Mouse (Mus musculus) heart, embryonic 10.5 days (tissue): ENCODE measurements around the gene Ano9. TPM values are rescaled to one million over a fixed set of nuclear protein-coding genes. Genes with fewer than 3 reads are reported as not detected.

Source experiments
- DNase-seq: peaks from one replicate; pipeline ENCODE4 v3.0.0-alpha.2; 2017; ENCODE audit warnings: low spot score
- H3K27ac ChIP-seq: fragments of 300-500 bp; sonication (generic); 2 replicates; pipeline ENCODE4 v1.5.1; 2016; ENCODE audit warnings: mild to moderate bottlenecking
- H3K27me3 ChIP-seq: fragments of 300-500 bp; sonication (generic); 2 replicates; pipeline ENCODE4 v1.6.1; 2016; ENCODE audit warnings: mild to moderate bottlenecking; ENCODE audit not compliant: poor library complexity, insufficient read depth, severe bottlenecking
- H3K36me3 ChIP-seq: fragments of 300-500 bp; sonication (generic); 2 replicates; pipeline ENCODE4 v1.6.1; 2016; ENCODE audit warnings: mild to moderate bottlenecking, moderate library complexity
- H3K4me1 ChIP-seq: fragments of 300-500 bp; sonication (generic); 2 replicates; pipeline ENCODE4 v1.6.1; 2016; ENCODE audit warnings: mild to moderate bottlenecking
- H3K4me3 ChIP-seq: fragments of 300-500 bp; sonication (generic); 2 replicates; pipeline ENCODE4 v1.5.1; 2016; ENCODE audit warnings: mild to moderate bottlenecking, moderate library complexity
- H3K9me3 ChIP-seq: fragments of 300-500 bp; sonication (generic); 2 replicates; pipeline ENCODE4 v1.6.1; 2016; ENCODE audit warnings: mild to moderate bottlenecking, moderate library complexity
- WGBS: fragments of 180-500 bp; shearing (Covaris S2); methylation state at CpG from one replicate; pipeline ENCODE4 v1.1.7; 2016; 5-methylcytosine and 5-hydroxymethylcytosine counted together
- polyA plus RNA-seq: library from polyadenylated mRNA; unstranded; fragments of >200 nt; fragmentation: Nextera tagmentation; extraction: Ambion mirVana; gene quantifications from 2 replicates; pipeline ENCODE4 v1.2.1, GENCODE M21; 2016

Gene Ano9
- polyA plus RNA-seq, 1 experiment from 2014 or later: 0.97 TPM

GRCm38 (mm10) chr7:141096021-141096420 lies 21.6 kb downstream of the Ano9 start:
- Histone ChIP-seq H3K27ac (peak overlapping the region; percentile 32; the same call in 1 of the 2 replicates), H3K36me3 (no peaks in the 10 kb centered on the region), H3K4me3 (peak overlapping the region; percentile 3), H3K4me1 (peaks cover 41% of the 10 kb centered on the region), H3K27me3 (peaks cover 93% of the 10 kb centered on the region), H3K9me3 (no peaks in the 10 kb centered on the region)
- no peak for DNase-seq
- WGBS: 77% methylated on average over 6 of the region's 6 CpGs

GRCm38 (mm10) chr7:141094487-141095205 lies 23.0 kb downstream of the Ano9 start:
- no peak for DNase-seq
- H3K4me3 ChIP-seq: no peak overlapping the region
- H3K27me3 ChIP-seq: peaks cover 93% of the 10 kb centered on the region
- no peaks in the 10 kb centered on the region for H3K36me3 ChIP-seq
- H3K4me1 ChIP-seq: peaks cover 32% of the 10 kb centered on the region
- H3K9me3 ChIP-seq: no peaks in the 10 kb centered on the region
- 66% methylated on average over 15 of the region's 15 CpGs for WGBS
- H3K27ac ChIP-seq: no peak overlapping the region

- WGBS: 86% methylated on average over 6 of the region's 6 CpGs
- Histone ChIP-seq H3K4me3 (no peak overlapping the region), H3K27ac (no peak overlapping the region), H3K27me3 (peaks cover 93% of the 10 kb centered on the region), H3K4me1 (peaks cover 31% of the 10 kb centered on the region), H3K9me3 (no peaks in the 10 kb centered on the region), H3K36me3 (no peaks in the 10 kb centered on the region)
- DNase-seq: no peak
These were observed 23.7 kb downstream of the Ano9 start for GRCm38 (mm10) chr7:141093950-141094349.

GRCm38 (mm10) chr7:141092051-141092735 lies 25.4 kb downstream of the Ano9 start:
- DNase-seq: peak; percentile 96
- WGBS: 7% methylated on average over 37 of the region's 37 CpGs
- H3K4me3 ChIP-seq: peak overlapping the region; percentile 43
- peaks cover 46% of the 10 kb centered on the region for H3K4me1 ChIP-seq
- H3K27ac ChIP-seq: 0 out of 2 replicates have a peak overlapping the region, but pooled peaks have one; percentile 3
- no peaks in the 10 kb centered on the region for H3K36me3 ChIP-seq
- H3K27me3 ChIP-seq: peaks cover 93% of the 10 kb centered on the region
- H3K9me3 ChIP-seq: no peaks in the 10 kb centered on the region

GRCm38 (mm10) chr7:141090228-141090627 lies 27.4 kb downstream of the Ano9 start:
- 64% methylated on average over 8 of the region's 8 CpGs for WGBS
- Histone ChIP-seq H3K36me3 (no peaks in the 10 kb centered on the region), H3K9me3 (no peaks in the 10 kb centered on the region), H3K27me3 (peaks cover 84% of the 10 kb centered on the region), H3K4me3 (no peak overlapping the region), H3K27ac (no peak overlapping the region), H3K4me1 (peaks cover 33% of the 10 kb centered on the region)
- no peak for DNase-seq

- no peaks in the 10 kb centered on the region for H3K9me3 ChIP-seq
- peaks cover 72% of the 10 kb centered on the region for H3K27me3 ChIP-seq
- peaks cover 26% of the 10 kb centered on the region for H3K4me1 ChIP-seq
- H3K36me3 ChIP-seq: no peaks in the 10 kb centered on the region
- 10% methylated on average over 18 of the region's 18 CpGs for WGBS
- H3K4me3 ChIP-seq: peak overlapping the region; percentile 44
- no peak overlapping the region for H3K27ac ChIP-seq
- DNase-seq: no peak
These were observed 29.1 kb downstream of the Ano9 start for GRCm38 (mm10) chr7:141088473-141088872.

GRCm38 (mm10) chr7:141087894-141088293 lies 29.7 kb downstream of the Ano9 start:
- H3K27ac ChIP-seq: no peak overlapping the region
- peaks cover 26% of the 10 kb centered on the region for H3K4me1 ChIP-seq
- 0 out of 2 replicates have a peak overlapping the region, but pooled peaks have one; percentile 44 for H3K4me3 ChIP-seq
- H3K27me3 ChIP-seq: peaks cover 70% of the 10 kb centered on the region
- 25% methylated on average over 8 of the region's 8 CpGs for WGBS
- no peaks in the 10 kb centered on the region for H3K36me3 ChIP-seq
- H3K9me3 ChIP-seq: no peaks in the 10 kb centered on the region
- no peak for DNase-seq

- H3K9me3 ChIP-seq: no peaks in the 10 kb centered on the region
- peak overlapping the region; percentile 57; the same call in 1 of the 2 replicates for H3K27ac ChIP-seq
- no peaks in the 10 kb centered on the region for H3K36me3 ChIP-seq
- peaks cover 87% of the 10 kb centered on the region for H3K27me3 ChIP-seq
- peaks cover 5% of the 10 kb centered on the region; the same call in 1 of the 2 replicates for H3K4me1 ChIP-seq
- no peak for DNase-seq
- H3K4me3 ChIP-seq: peak overlapping the region; percentile 36
- 22% methylated on average over 34 of the region's 34 CpGs for WGBS
These were observed 37.8 kb downstream of the Ano9 start for GRCm38 (mm10) chr7:141079481-141080449.

- WGBS: 73% methylated on average over 4 of the region's 4 CpGs
- Histone ChIP-seq H3K27me3 (peaks cover 89% of the 10 kb centered on the region), H3K9me3 (no peaks in the 10 kb centered on the region), H3K27ac (0 out of 2 replicates have a peak overlapping the region, but pooled peaks have one; percentile 11), H3K4me3 (no peak overlapping the region), H3K4me1 (peaks cover 5% of the 10 kb centered on the region; the same call in 1 of the 2 replicates), H3K36me3 (no peaks in the 10 kb centered on the region)
- no peak for DNase-seq
These were observed 38.7 kb downstream of the Ano9 start for GRCm38 (mm10) chr7:141078876-141079275.

- Histone ChIP-seq H3K4me1 (peaks cover 4% of the 10 kb centered on the region; the same call in 1 of the 2 replicates), H3K27ac (0 out of 2 replicates have a peak within 1 kb of the TSS, but pooled peaks have one; percentile 11), H3K36me3 (no peaks in the 10 kb centered on the region), H3K9me3 (no peaks in the 10 kb centered on the region), H3K27me3 (peaks cover 91% of the 10 kb centered on the region), H3K4me3 (no peak within 1 kb of the TSS)
- WGBS: 86% methylated on average over 15 of the region's 15 CpGs
- no peak for DNase-seq
These were observed 39.8 kb downstream of the Ano9 start, which contains the start of gene Pkp3 for GRCm38 (mm10) chr7:141077841-141078240. Pkp3 (plus strand) TSS chr7:141078218.

GRCm38 (mm10) chr7:141073782-141074181 lies 43.8 kb downstream of the Ano9 start:
- Histone ChIP-seq H3K27me3 (peaks cover 87% of the 10 kb centered on the region), H3K36me3 (no peaks in the 10 kb centered on the region), H3K27ac (no peak overlapping the region), H3K4me3 (no peak overlapping the region), H3K9me3 (no peaks in the 10 kb centered on the region), H3K4me1 (peaks cover 17% of the 10 kb centered on the region)
- WGBS: 81% methylated on average over 4 of the region's 4 CpGs
- DNase-seq: no peak

- no peaks in the 10 kb centered on the region; the same call in 1 of the 2 replicates for H3K36me3 ChIP-seq
- 21% methylated on average over 23 of the region's 23 CpGs for WGBS
- no peaks in the 10 kb centered on the region for H3K9me3 ChIP-seq
- no peak overlapping the region for H3K27ac ChIP-seq
- peaks cover 87% of the 10 kb centered on the region for H3K27me3 ChIP-seq
- H3K4me3 ChIP-seq: peak overlapping the region; percentile 19; the same call in 1 of the 2 replicates
- peaks cover 17% of the 10 kb centered on the region for H3K4me1 ChIP-seq
- DNase-seq: no peak
These were observed 45.4 kb downstream of the Ano9 start for GRCm38 (mm10) chr7:141072017-141072745.
